Mouse (Mus musculus) erythroblast, embryonic 14.5 days (primary cell): ENCODE results near the gene Mtcl1. TPM values are rescaled to one million over a fixed set of nuclear protein-coding genes. Genes with fewer than 3 reads are reported as not detected.

Source experiments
- H3K27me3 ChIP-seq: 2 replicates; pipeline ENCODE4 v1.6.1; 2012; ENCODE audit warnings: inconsistent platforms; ENCODE audit not compliant: control insufficient read depth
- H3K36me3 ChIP-seq: 2 replicates; pipeline ENCODE4 v1.6.1; 2012; ENCODE audit warnings: mild to moderate bottlenecking, inconsistent platforms; ENCODE audit not compliant: control insufficient read depth
- H3K4me1 ChIP-seq: 2 replicates; pipeline ENCODE4 v1.6.1; 2012; ENCODE audit warnings: inconsistent platforms; ENCODE audit not compliant: control insufficient read depth
- H3K4me3 ChIP-seq: replicated peaks from 2 replicates; pipeline ENCODE3; 2012; ENCODE audit warnings: moderate library complexity, mild to moderate bottlenecking, inconsistent platforms
- H3K9me3 ChIP-seq: 2 replicates; pipeline ENCODE4 v1.6.1; 2012; ENCODE audit warnings: low read length, inconsistent platforms, mixed read lengths; ENCODE audit not compliant: control insufficient read depth
- GATA1 ChIP-seq: IDR thresholded peaks from 2 replicates; pipeline ENCODE4 v1.6.1; 2012; ENCODE audit warnings: low read length, inconsistent platforms, mixed read lengths
- TAL1 ChIP-seq: IDR thresholded peaks from 3 replicates; pipeline ENCODE4 v1.6.1; 2012; ENCODE audit warnings: low read length, inconsistent platforms, mixed read lengths
- polyA plus RNA-seq: library from polyadenylated mRNA; stranded (reverse); fragments of >175 nt; gene quantifications from 2 replicates; pipeline ENCODE4 v1.2.3, GENCODE M21; 2012

Gene Mtcl1
- polyA plus RNA-seq, 1 experiment: not detected

DNA sequence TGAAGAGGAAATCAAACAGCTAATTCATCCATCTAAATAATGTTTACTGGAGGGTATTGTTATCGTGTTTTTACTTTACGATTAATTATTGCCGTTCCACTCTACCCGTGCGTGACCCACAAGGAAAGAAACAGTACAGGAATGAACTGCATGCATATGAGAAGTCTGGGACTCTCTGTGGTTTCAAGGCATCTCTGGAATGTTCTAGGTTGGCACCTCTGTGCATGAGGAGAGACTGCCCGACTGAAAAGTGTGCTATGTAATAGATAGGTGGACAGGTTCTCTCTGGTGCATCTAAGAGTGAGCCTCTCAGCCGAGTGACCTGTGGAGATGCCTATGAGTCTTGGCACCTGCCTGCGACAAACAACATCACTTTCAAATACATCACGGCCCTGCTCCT is 78.7 kb downstream of the Mtcl1 start:
- TF ChIP-seq GATA1: no peak
- no peak for TF ChIP-seq TAL1
- Histone ChIP-seq H3K27me3 (no peaks in the 10 kb centered on the region), H3K4me1 (no peaks in the 10 kb centered on the region), H3K36me3 (no peaks in the 10 kb centered on the region), H3K4me3 (no peak overlapping the region), H3K9me3 (no peaks in the 10 kb centered on the region)

DNA sequence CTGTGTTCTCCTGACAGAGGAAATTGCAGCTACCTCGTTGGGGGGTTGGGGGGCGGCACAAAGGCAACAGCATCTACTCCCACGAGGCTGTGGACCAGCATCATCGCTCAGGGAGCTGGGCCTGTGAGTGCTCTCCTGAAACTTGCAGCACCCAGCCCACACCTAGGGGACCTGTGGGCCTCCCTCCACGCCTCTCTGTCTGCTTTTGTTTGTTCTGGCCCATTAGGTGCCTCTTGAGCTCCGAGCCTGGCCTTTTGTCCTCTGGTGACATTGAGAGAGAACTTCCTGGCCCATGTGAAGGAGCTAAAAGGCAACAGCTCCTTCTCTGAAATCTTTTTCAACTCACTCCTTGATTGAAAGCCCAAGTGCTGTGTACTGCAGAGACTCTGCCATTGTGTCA is 79.8 kb downstream of the Mtcl1 start:
- no peaks in the 10 kb centered on the region for H3K4me1 ChIP-seq
- H3K36me3 ChIP-seq: no peaks in the 10 kb centered on the region
- no peaks in the 10 kb centered on the region for H3K9me3 ChIP-seq
- TF ChIP-seq TAL1: no peak
- no peak for TF ChIP-seq GATA1
- H3K4me3 ChIP-seq: no peak overlapping the region
- no peaks in the 10 kb centered on the region for H3K27me3 ChIP-seq

DNA sequence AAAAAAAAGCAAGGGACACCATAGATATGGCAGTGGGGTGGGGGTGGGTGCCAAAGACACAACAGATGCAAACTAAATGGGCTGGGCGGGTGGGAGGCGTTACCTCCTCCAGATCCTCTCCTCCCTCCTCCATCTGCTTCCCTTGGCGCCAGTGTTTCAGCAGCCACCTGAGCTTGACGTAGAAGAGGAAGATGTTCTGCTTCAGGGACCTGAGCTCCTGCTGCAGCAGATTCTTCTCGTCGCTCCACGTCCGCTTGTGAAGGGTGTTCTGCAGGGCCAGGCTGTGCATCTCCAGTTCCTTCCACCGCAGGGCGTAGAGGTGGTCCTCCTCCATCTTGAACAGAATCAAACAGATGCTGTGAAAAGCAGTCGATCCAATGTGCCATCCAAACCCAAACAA is 81.4 kb downstream of the Mtcl1 start:
- Histone ChIP-seq H3K4me1 (no peaks in the 10 kb centered on the region), H3K36me3 (no peaks in the 10 kb centered on the region), H3K27me3 (no peaks in the 10 kb centered on the region), H3K9me3 (no peaks in the 10 kb centered on the region), H3K4me3 (no peak overlapping the region)
- TF ChIP-seq TAL1 (no peak), GATA1 (no peak)

DNA sequence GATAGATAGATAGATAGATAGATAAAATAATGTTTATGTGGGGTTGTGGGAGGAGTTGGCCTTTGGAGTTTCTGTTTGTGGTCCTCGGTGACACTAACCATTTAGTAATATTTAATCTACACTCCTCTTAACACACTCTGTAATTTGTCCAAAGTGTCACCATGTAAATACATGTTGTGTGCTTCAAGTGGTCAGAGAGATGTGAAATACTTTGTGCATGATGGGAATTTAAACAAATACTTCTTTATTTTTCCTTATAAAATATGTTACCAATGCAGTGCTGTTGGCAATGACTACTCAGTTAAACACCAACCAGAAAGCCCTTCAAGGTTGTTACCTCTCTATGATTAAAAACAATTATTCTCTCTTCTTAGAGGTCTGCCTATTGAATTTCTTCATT is 83.9 kb downstream of the Mtcl1 start:
- no peaks in the 10 kb centered on the region for H3K36me3 ChIP-seq
- H3K9me3 ChIP-seq: no peaks in the 10 kb centered on the region
- H3K27me3 ChIP-seq: no peaks in the 10 kb centered on the region
- H3K4me1 ChIP-seq: no peaks in the 10 kb centered on the region
- no peak for TF ChIP-seq GATA1
- TF ChIP-seq TAL1: no peak
- H3K4me3 ChIP-seq: no peak overlapping the region

DNA sequence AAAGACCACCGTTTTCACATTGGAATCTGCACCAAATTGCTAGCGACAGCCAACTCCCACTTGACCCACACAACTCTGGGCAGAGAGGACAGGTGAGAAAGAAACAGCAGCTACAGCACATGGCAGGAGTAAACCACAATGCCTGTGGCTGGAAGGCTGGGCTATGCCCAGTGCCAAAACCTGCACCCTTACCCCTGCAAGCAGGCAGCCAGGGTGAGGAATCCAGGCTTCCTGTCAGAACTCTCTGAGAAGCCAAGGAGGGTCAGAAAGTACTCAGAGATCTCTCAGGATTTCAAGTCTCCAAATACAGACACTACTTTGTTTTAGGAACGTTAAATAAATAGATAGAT is 84.3 kb downstream of the Mtcl1 start:
- H3K27me3 ChIP-seq: no peaks in the 10 kb centered on the region
- H3K4me1 ChIP-seq: no peaks in the 10 kb centered on the region
- TF ChIP-seq GATA1 (no peak), TAL1 (no peak)
- no peaks in the 10 kb centered on the region for H3K36me3 ChIP-seq
- H3K9me3 ChIP-seq: no peaks in the 10 kb centered on the region
- H3K4me3 ChIP-seq: no peak overlapping the region

DNA sequence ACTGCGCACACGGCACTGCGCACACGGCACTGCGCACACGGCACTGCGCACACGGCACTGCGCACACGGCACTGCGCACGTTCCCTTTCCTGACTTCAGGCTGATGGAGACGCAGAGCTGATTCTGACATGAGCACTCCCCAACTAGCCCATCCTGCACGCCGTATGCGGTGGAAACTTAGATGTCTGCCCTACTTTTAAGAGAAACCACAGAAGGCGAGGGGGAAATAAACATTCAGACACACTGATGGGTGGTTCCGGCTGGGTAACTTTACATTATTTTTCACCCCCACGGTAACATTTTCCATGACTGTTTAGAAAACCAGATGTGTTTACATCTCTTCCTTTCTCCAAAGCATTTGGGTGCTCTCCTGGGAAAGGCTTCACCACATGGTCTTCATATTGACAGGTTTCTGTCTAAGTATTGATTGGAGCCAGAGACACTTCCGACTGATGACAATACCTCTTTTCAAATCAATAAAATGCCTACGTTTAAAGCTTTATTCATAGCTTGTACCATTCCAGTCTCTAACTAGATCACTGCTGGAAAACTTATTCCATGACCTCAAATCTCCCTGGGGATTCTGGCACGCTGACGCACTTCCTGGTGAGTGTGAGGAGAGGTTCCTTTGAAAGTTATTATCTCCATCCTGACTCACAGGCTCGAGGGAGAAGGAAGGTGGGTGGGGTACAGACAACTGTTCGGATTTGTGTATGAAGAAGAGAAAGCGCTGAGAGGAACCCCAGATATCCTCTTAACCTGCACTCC is 84.8 kb downstream of the Mtcl1 start:
- no peak overlapping the region for H3K4me3 ChIP-seq
- no peaks in the 10 kb centered on the region for H3K4me1 ChIP-seq
- H3K36me3 ChIP-seq: no peaks in the 10 kb centered on the region
- no peaks in the 10 kb centered on the region for H3K9me3 ChIP-seq
- H3K27me3 ChIP-seq: no peaks in the 10 kb centered on the region
- TF ChIP-seq GATA1: no peak
- no peak for TF ChIP-seq TAL1

DNA sequence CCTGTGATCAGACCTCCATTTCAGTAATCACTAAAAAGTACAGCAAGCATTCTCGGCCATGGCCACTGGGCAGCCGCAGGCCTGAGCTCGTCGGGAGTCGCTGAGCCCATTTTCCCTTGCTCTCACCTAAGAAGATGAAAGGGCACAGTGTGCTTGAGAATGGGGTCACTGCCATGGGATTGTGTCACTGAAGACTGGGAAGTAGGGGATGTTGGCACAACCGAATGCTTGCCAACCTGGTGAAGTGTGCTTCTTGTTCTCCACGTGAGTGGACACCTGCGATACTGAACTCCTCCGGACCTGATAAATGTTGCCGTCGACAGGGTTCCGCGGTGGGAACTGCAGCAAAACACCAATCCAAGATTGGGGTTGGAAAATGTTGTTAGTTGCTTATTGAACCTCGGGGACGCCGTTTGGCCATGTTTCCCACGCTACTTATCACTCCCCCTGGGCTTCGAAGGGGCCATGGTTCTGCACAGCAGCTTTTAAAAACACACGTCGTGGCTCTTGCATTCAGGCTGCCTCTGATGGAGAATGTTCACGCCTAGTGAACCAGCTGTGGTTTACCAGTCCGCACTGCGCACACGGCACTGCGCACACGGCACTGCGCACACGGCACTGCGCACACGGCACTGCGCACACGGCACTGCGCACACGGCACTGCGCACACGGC is 85.6 kb downstream of the Mtcl1 start:
- TF ChIP-seq TAL1 (no peak), GATA1 (no peak)
- no peaks in the 10 kb centered on the region for H3K9me3 ChIP-seq
- H3K4me1 ChIP-seq: no peaks in the 10 kb centered on the region
- no peaks in the 10 kb centered on the region for H3K36me3 ChIP-seq
- no peaks in the 10 kb centered on the region for H3K27me3 ChIP-seq
- H3K4me3 ChIP-seq: no peak overlapping the region

DNA sequence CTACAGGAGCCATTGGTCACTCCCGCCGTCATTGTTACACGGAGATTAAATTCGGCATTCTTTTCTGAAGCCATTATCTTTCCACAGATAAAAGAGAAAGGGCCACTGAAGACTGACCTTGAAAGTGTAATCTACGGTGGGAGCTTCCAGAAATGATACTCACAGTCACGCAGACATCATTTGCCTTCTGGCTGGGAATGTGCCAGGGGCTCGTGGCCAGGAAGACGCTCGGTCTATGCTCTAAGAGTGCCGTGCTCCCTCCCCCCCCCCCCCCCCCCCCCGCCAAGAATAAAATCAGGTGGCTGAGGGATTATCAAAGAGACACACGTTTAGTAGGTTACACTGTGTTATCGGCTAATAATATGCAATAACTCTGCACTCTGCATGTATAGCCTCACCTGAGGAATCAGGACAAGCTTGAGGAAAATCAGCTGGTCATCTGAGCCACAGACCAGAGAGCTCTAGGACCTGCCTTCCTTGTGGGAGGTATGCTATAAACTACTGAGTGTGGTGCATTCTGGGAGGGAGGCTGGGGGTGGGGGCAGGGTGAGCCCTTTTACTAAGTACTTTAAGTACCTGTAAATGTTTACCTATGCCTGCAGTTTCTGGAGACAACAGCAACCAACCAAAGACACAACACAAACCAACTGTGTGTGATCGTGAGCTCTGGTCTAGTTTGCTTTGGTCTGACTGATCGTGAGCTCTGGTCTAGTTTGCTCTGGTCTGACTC is 87.1 kb downstream of the Mtcl1 start:
- no peak for TF ChIP-seq GATA1
- no peak for TF ChIP-seq TAL1
- Histone ChIP-seq H3K36me3 (no peaks in the 10 kb centered on the region), H3K4me3 (no peak overlapping the region), H3K4me1 (no peaks in the 10 kb centered on the region), H3K27me3 (no peaks in the 10 kb centered on the region), H3K9me3 (no peaks in the 10 kb centered on the region; the same call in 1 of the 2 replicates)
